Mouse (Mus musculus) cerebral cortex, adult 2 months (tissue): ENCODE results near the gene Olfr1032.

Experiments used
- WGBS: fragments of 180-500 bp; shearing (Covaris S2); methylation state at CpG from one replicate; pipeline ENCODE4 v1.1.7; 2018; 5-methylcytosine and 5-hydroxymethylcytosine counted together

Olfr1032 gene

GRCm38 (mm10) chr2:86005240-86005639 is at the start of gene Olfr1032:
Gene Olfr1032, plus strand, starts transcription at chr2:86005540.
- 86% methylated on average over 7 of the region's 7 CpGs for WGBS

DNA sequence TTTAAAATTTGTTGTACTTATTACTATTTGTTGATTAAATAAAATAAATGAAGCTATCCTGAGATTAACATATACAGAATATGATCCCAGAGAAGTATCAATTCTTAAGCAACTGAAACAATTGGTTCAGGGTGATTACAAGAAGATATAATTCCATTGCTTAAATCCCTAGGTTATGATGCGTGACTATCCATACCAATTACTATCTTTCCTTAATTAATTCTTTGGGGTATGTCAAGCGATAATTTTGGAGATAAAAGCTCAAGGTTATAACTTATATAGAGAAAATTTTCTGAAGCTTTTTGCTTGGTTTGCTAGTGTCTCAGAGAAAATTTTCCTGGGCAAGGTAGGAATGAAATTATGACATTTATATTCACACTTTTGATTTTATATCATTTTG is 31.7 kb upstream of the Olfr1032 start, which contains the start of gene Olfr1029:
Gene Olfr1029, plus strand, starts transcription at position 301 of the 400 bp plus-strand sequence.
- WGBS = 88% methylated on average over 2 of the region's 2 CpGs

DNA sequence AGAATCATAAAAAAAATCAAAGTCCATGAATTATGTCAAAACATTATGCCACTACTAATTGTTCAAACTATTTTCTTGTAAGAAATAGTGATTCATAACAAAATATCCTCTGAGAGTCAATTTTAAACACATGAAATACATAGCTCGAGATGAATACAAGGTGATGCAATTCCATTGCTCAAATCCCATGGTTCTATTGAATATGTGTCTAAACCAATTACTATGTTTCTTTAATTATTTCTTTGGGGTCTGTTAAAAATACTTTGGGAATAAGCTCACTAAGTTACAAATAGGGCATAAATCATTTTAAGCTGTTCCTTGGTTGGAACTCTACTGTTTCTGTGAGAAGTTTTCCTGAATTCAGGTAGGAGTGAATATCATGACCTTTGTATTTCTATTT is 26.4 kb upstream of the Olfr1032 start, which contains the start of gene Olfr1030:
Gene Olfr1030, plus strand, starts transcription at position 301 of the 400 bp plus-strand sequence.
- 80% methylated on average over 1 of the region's 1 CpGs for WGBS

DNA sequence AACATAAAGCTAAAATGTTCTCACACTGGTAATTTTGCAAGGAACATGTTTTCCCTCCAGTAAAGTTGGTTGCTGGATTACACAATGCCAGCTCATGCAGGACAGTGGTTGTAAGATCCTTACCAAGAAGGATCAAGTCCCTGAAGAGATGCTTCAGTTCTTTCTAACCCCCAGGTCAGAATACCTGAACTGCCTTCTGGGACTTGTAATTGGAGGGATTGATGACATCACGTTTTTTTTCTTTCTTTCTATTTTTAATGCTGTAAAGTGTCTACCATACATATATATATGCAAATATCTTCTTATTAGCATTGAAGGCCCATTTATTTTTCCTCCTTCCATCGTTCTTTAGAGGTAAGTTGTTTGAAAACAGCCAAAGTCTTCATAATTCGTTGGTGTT is 15.3 kb upstream of the Olfr1032 start, which contains the start of gene Olfr1031:
Gene Olfr1031, plus strand, starts transcription at position 301 of the 400 bp plus-strand sequence.
- 61% methylated on average over 3 of the region's 3 CpGs for WGBS

DNA sequence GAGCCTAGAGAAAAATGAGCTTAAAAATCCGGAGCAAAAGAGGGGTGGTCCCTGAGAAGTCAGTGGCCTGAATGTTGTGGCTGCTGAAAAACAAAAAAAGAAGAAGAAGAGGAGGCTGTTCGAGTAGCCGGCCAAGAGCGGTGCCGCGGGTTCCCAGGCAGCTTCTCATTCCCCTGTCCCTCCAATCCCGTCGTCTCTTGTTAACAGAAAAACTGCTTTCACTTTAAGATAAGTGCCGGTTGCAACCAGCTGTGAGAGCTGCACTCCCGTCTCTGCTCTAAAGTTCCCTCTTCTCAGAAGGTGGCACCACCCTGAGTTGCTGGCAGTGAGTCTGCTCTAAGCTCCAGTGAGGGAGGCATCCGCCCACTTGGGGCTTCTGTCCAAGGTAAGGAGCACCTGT is 15.1 kb downstream of the Olfr1032 start, which contains the start of gene Olfr1033:
Gene Olfr1033, plus strand, starts transcription at position 228 of the 400 bp plus-strand sequence.
- 4% methylated on average over 11 of the region's 11 CpGs for WGBS

GRCm38 (mm10) chr2:86021518-86021917 is 16.2 kb downstream of the Olfr1032 start:
- 66% methylated on average over 7 of the region's 9 CpGs for WGBS

GRCm38 (mm10) chr2:86045561-86045960 is 40.2 kb downstream of the Olfr1032 start, which contains the start of gene Olfr1034:
Gene Olfr1034, plus strand, starts transcription at chr2:86045861.

